Mouse (Mus musculus): Measurements from ENCODE around the gene Cdx4. TPM values are rescaled to one million over a fixed set of nuclear protein-coding genes. Genes with fewer than 3 reads are reported as not detected.

The Cdx4 gene
- not detected in 2 replicates for polyA plus RNA-seq (2021; fragmentation: Nextera tagmentation)
- long read RNA-seq, experiment 1 = 0 reads
- long read RNA-seq, experiment 2 = 0 reads

DNA sequence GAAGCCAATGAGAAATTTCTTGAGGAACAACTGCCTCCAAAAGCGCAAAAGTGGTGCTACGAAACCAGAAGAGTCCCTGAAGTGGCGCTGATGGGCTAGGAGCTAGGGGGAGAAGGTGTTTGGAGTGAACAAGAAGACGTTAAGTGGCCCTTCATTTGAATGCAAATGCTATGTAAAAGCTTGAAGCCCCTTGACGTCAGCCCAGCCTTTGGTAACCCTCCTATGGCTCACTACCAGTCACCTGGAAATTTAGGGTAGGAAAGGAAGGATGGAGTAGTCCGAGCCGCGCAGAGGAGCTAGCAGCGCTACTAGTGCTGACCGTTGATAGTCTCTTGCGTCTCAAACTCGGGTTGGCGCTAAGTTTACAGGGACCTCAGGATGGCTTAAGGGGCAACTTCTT, at the start of gene Cdx4:
Cdx4 (plus strand) TSS at position 253 of the 400 bp plus-strand sequence.

DNA sequence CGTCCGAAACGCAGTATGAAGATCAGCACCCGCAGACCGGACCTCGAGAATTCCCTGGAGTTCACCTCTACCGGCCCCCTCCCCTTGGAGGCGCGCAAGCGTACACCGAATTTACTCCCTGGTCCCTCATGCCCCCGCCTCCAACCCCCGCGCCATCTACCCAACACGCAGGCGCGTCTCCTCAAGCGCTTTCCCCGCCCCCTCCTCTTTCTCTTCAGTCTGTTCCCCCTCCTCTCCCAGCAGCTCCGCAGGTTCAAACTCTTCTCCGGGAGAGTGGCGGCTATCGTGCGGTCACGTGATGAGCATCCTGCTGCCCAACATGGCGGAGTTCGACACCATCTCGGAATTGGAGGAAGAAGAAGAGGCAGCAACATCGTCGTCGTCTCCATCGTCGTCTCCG, 35.1 kb downstream of the Cdx4 start, which contains the start of gene Chic1:
Chic1 (plus strand) TSS at position 190 of the 400 bp plus-strand sequence.

Other genes starting within 250 kb of the Cdx4 start
- gene Nap1l2, start 134.8 kb upstream of the Cdx4 start, polyA plus RNA-seq (2021; fragmentation: Nextera tagmentation) = 79.1 and 92.2 TPM in 2 replicates
- gene Chic1, start 35.1 kb downstream of the Cdx4 start, polyA plus RNA-seq (2021; fragmentation: Nextera tagmentation) = 5.1 and 6.5 TPM in 2 replicates
- not detected in 2 replicates for gene Tsx, start 93.1 kb downstream of the Cdx4 start, polyA plus RNA-seq (2021; fragmentation: Nextera tagmentation)
- not detected in 2 replicates for gene Gm26992, start 100.6 kb downstream of the Cdx4 start, polyA plus RNA-seq (2021; fragmentation: Nextera tagmentation)

Measured in left cerebral cortex, adult 6 months (tissue).